In the genomic region with DNA sequence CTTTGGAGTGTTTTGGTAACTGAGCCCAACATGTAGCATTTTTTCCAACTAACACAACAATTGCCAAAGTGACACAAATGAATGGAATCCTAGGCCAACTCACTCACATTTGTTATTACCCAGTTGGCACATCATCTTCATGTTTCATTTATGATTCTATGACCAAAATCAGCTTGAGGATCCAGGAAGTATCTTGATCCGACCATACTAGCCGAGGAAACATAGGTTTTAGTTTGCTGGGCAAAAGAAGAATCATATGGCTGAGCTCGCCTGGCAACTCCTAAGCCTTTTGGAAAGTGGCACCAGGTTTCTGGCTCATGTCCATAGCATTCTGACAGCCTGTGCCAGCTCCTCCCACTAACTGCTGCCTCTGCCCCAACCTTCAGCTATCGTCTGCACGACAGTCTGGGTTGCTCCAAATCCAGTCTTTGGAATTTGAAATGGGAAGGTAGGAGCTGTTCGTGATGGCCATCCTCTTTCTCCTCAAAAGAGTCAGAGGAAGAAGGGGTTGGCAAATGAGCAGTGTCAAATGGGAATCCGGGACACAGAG, we compare ENCODE assay signal across 8 mouse cellular contexts.
A peak's percentile ranks its signal among the peaks of the same experiment; 100 is the strongest.
DNase-seq lines count a peak whose midpoint lies in the region; ATAC-seq and TF ChIP-seq lines count a peak whose summit lies in the region.
"Had no signal": no experiment of that assay in that cellular context is flagged by ENCODE, and none has a peak within 500 bp of the region (broad histone marks: within the 10 kb centered on the region; RNA-seq: fewer than 3 reads in every experiment).

No protein-coding gene starts in this region.

- H3K9me3 ChIP-seq in midbrain, postnatal 0 days (ENCODE audit: low read length) = no peaks in the 10 kb centered on the region
- H3K9me3 ChIP-seq in midbrain, embryonic 13.5 days = no peaks in the 10 kb centered on the region
- H3K9me3 ChIP-seq in heart, postnatal 0 days (replicated peaks; ENCODE audit: control insufficient read depth, low read length) = no peaks in the 10 kb centered on the region
- H3K9me3 ChIP-seq: midbrain, embryonic 12.5 days had no signal

- H3K27ac ChIP-seq in midbrain, postnatal 0 days (ENCODE audit: low read depth, low read length) = no peak overlapping the region
- no peak overlapping the region for H3K27ac ChIP-seq in midbrain, embryonic 13.5 days
- no peak overlapping the region for H3K27ac ChIP-seq in heart, postnatal 0 days (ENCODE audit: low read depth)
- H3K27ac ChIP-seq in left cerebral cortex, adult 2 months = peak overlapping the region; percentile 42; the same call in 1 of the 2 replicates
- H3K27ac ChIP-seq: midbrain, embryonic 12.5 days had no signal

- TF ChIP-seq CTCF in midbrain, postnatal 0 days (IDR thresholded peaks at IDR 0.05) = no peak
- no peak for TF ChIP-seq CTCF in heart, postnatal 0 days (IDR thresholded peaks at IDR 0.05; ENCODE audit: low read depth)
- TF ChIP-seq CTCF in left cerebral cortex, adult 2 months (IDR thresholded peaks at IDR 0.05) = no peak

- H3K4me2 ChIP-seq in midbrain, postnatal 0 days (ENCODE audit: low read depth, low read length, poor library complexity, severe bottlenecking) = no peak overlapping the region
- H3K4me2 ChIP-seq in midbrain, embryonic 13.5 days (replicated peaks) = no peak overlapping the region
- no peak overlapping the region; the same call in 1 of the 2 replicates for H3K4me2 ChIP-seq in heart, postnatal 0 days (ENCODE audit: low read depth, low read length)
- H3K4me2 ChIP-seq: midbrain, embryonic 12.5 days had no signal

- no peak for TF ChIP-seq EP300 in heart, postnatal 0 days (IDR thresholded peaks at IDR 0.05; ENCODE audit: low read depth)

- no peaks in the 10 kb centered on the region for H3K36me3 ChIP-seq in midbrain, postnatal 0 days (ENCODE audit: insufficient read depth, low read length)
- H3K36me3 ChIP-seq in midbrain, embryonic 13.5 days = no peaks in the 10 kb centered on the region
- H3K36me3 ChIP-seq in heart, postnatal 0 days (replicated peaks; ENCODE audit: control insufficient read depth, insufficient read depth, low read length) = no peaks in the 10 kb centered on the region
- H3K36me3 ChIP-seq: midbrain, embryonic 12.5 days had no signal

- DNase-seq in midbrain, postnatal 0 days (ENCODE audit: low spot score) = peak; percentile 91
- peak; percentile 49 for DNase-seq in cerebellum, adult 8-10 months
- DNase-seq in heart, postnatal 0 days (ENCODE audit: low spot score) = peak; percentile 71
- DNase-seq in left cerebral cortex, adult 2 months (ENCODE audit: extremely low spot score in 1 of 2, low spot score in 2 of 2) = peak; percentile 53 to 77
- no peak for DNase-seq in embryo, embryonic 11 days

- H3K27me3 ChIP-seq in midbrain, postnatal 0 days (ENCODE audit: insufficient read depth, low read length) = no peaks in the 10 kb centered on the region
- no peaks in the 10 kb centered on the region for H3K27me3 ChIP-seq in midbrain, embryonic 13.5 days
- H3K27me3 ChIP-seq in heart, postnatal 0 days (ENCODE audit: control insufficient read depth, insufficient read depth, low read length) = no peaks in the 10 kb centered on the region
- H3K27me3 ChIP-seq: midbrain, embryonic 12.5 days had no signal

- no peak overlapping the region for H3K4me3 ChIP-seq in midbrain, postnatal 0 days (ENCODE audit: low read depth, low read length)
- H3K4me3 ChIP-seq in midbrain, embryonic 13.5 days (replicated peaks) = no peak overlapping the region
- H3K4me3 ChIP-seq in heart, postnatal 0 days (ENCODE audit: low read depth, low read length) = no peak overlapping the region
- H3K4me3 ChIP-seq in left cerebral cortex, adult 2 months = no peak overlapping the region
- H3K4me3 ChIP-seq: midbrain, embryonic 12.5 days had no signal

- ATAC-seq in midbrain, postnatal 0 days (ENCODE audit: low FRiP score) = no peak
- ATAC-seq in midbrain, embryonic 13.5 days = no peak
- peak; percentile 55; the same call in 1 of the 2 replicates for ATAC-seq in heart, postnatal 0 days (ENCODE audit: insufficient read depth, low read depth)
- ATAC-seq in granulocyte monocyte progenitor cell, adult 5-6 weeks (replicated peaks; ENCODE audit: poor library complexity, severe bottlenecking) = no peak

- WGBS in midbrain, postnatal 0 days = 65% methylated on average over 7 of the region's 7 CpGs
- WGBS in midbrain, embryonic 13.5 days = 80% methylated on average over 7 of the region's 7 CpGs
- 35% methylated on average over 7 of the region's 7 CpGs for WGBS in heart, postnatal 0 days

- no peak overlapping the region for H3K9ac ChIP-seq in midbrain, postnatal 0 days (replicated peaks; ENCODE audit: low read length, poor library complexity, severe bottlenecking)
- no peak overlapping the region for H3K9ac ChIP-seq in midbrain, embryonic 13.5 days (replicated peaks)
- H3K9ac ChIP-seq in heart, postnatal 0 days (replicated peaks; ENCODE audit: low read depth, low read length) = no peak overlapping the region
- H3K9ac ChIP-seq: midbrain, embryonic 12.5 days had no signal

- no peaks in the 10 kb centered on the region for H3K4me1 ChIP-seq in midbrain, postnatal 0 days (ENCODE audit: insufficient read depth, low read length)
- H3K4me1 ChIP-seq in midbrain, embryonic 13.5 days (replicated peaks) = peaks cover 16% of the 10 kb centered on the region; the same call in 1 of the 2 replicates
- peaks cover 22% of the 10 kb centered on the region for H3K4me1 ChIP-seq in heart, postnatal 0 days (ENCODE audit: control insufficient read depth, insufficient read depth)

- intact Hi-C loops in left cerebral cortex, adult 2 months (cut with DNase I) = loop anchor here (2.0 kb wide), 1 partner anchor 143 kb away; no protein-coding TSS in a partner anchor
